In the genomic region with DNA sequence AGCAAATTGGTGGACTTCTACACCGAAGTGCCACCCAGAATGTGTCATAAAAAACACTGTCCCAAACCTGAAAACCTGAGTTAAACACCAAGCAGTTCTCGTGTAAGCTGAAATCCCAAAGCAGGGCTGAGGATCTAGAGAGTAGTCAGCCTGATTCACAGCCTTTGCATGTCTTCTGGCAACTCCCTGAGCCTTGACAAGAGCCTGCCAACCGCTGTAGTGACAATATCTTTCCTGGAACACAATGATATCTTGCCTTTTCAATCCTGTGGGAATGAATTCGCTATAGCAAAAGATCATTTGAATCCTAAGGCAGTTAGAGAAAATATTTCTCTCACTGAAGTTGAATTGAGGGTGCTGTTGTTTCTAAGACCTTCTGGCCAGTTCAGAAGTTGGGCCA, we compare ENCODE assay signal across 29 mouse cellular contexts.
DNase-seq lines count a peak whose midpoint lies in the region; ATAC-seq and TF ChIP-seq lines count a peak whose summit lies in the region.
"Had no signal": no experiment of that assay in that cellular context is flagged by ENCODE, and none has a peak within 500 bp of the region (broad histone marks: within the 10 kb centered on the region; RNA-seq: fewer than 3 reads in every experiment).

No protein-coding gene starts in this region.

- no peak overlapping the region for H3K9ac ChIP-seq in heart, embryonic 12.5 days
- H3K9ac ChIP-seq in heart, postnatal 0 days (replicated peaks; ENCODE audit: low read depth, low read length): no peak overlapping the region
- H3K9ac ChIP-seq in heart, embryonic 11.5 days (ENCODE audit: low read depth, low read length): no peak overlapping the region
- H3K9ac ChIP-seq in liver, embryonic 12.5 days: no peak overlapping the region
- H3K9ac ChIP-seq: embryonic facial prominence, embryonic 12.5 days; embryonic facial prominence, embryonic 15.5 days; forebrain, embryonic 12.5 days; forebrain, embryonic 15.5 days; hindbrain, embryonic 14.5 days had no signal

- H3K4me1 ChIP-seq in heart, embryonic 12.5 days (replicated peaks): peaks cover 32% of the 10 kb centered on the region
- 0 out of 2 replicates have a peak, but pooled peaks cover 8% of the 10 kb centered on the region for H3K4me1 ChIP-seq in heart, postnatal 0 days (ENCODE audit: control insufficient read depth, insufficient read depth)
- H3K4me1 ChIP-seq in heart, embryonic 11.5 days (ENCODE audit: control insufficient read depth, insufficient read depth, low read length): peaks cover 21% of the 10 kb centered on the region
- H3K4me1 ChIP-seq in liver, embryonic 12.5 days: no peaks in the 10 kb centered on the region

- peak; percentile 87 for DNase-seq in heart, adult 11 months
- DNase-seq in heart, postnatal 0 days (ENCODE audit: low spot score): peak; percentile 23
- DNase-seq in heart, postnatal 4 days: peak; percentile 17
- DNase-seq in spleen, postnatal 36 days (ENCODE audit: low spot score in 2 of 2): no peak
- DNase-seq: adrenal gland, postnatal 10 days; adrenal gland, postnatal 36 days; B cell, adult 2 months; cerebellum, adult 11 months; cerebellum, adult 2 months; cerebellum, adult 9-11 months; cerebellum, postnatal 25 days; gastrocnemius, adult 2 months; gastrocnemius, postnatal 14 days; kidney, adult 18-20 months had no signal

- H3K27me3 ChIP-seq in heart, embryonic 12.5 days (replicated peaks): no peaks in the 10 kb centered on the region
- no peaks in the 10 kb centered on the region for H3K27me3 ChIP-seq in heart, postnatal 0 days (ENCODE audit: control insufficient read depth, insufficient read depth, low read length)
- no peaks in the 10 kb centered on the region for H3K27me3 ChIP-seq in heart, embryonic 11.5 days (ENCODE audit: control insufficient read depth, insufficient read depth, low read length)
- H3K27me3 ChIP-seq in liver, embryonic 12.5 days (replicated peaks): no peaks in the 10 kb centered on the region
- H3K27me3 ChIP-seq: CH12.LX; embryonic facial prominence, embryonic 12.5 days; embryonic facial prominence, embryonic 15.5 days; forebrain, embryonic 12.5 days; forebrain, embryonic 15.5 days; Patski had no signal

- TF ChIP-seq CTCF in heart, postnatal 0 days (IDR thresholded peaks at IDR 0.05; ENCODE audit: low read depth): no peak

- no peak overlapping the region for H3K4me3 ChIP-seq in heart, embryonic 12.5 days
- no peak overlapping the region for H3K4me3 ChIP-seq in heart, postnatal 0 days (ENCODE audit: low read depth, low read length)
- no peak overlapping the region for H3K4me3 ChIP-seq in heart, embryonic 11.5 days (ENCODE audit: low read depth, low read length)
- H3K4me3 ChIP-seq in liver, embryonic 12.5 days: no peak overlapping the region
- H3K4me3 ChIP-seq: embryonic facial prominence, embryonic 12.5 days; embryonic facial prominence, embryonic 15.5 days; forebrain, embryonic 12.5 days; forebrain, embryonic 15.5 days; gastrocnemius, adult 2 months; heart, adult 2 months had no signal

- H3K9me3 ChIP-seq in heart, embryonic 12.5 days (replicated peaks): no peaks in the 10 kb centered on the region
- no peaks in the 10 kb centered on the region for H3K9me3 ChIP-seq in heart, postnatal 0 days (replicated peaks; ENCODE audit: control insufficient read depth, low read length)
- H3K9me3 ChIP-seq in heart, embryonic 11.5 days (replicated peaks; ENCODE audit: control insufficient read depth, low read length): no peaks in the 10 kb centered on the region
- H3K9me3 ChIP-seq in liver, embryonic 12.5 days (replicated peaks): no peaks in the 10 kb centered on the region
- H3K9me3 ChIP-seq: embryonic facial prominence, embryonic 12.5 days; embryonic facial prominence, embryonic 15.5 days; forebrain, embryonic 12.5 days; forebrain, embryonic 15.5 days had no signal

- H3K27ac ChIP-seq in heart, embryonic 12.5 days (ENCODE audit: poor library complexity, severe bottlenecking): no peak overlapping the region
- no peak overlapping the region for H3K27ac ChIP-seq in heart, postnatal 0 days (ENCODE audit: low read depth)
- no peak overlapping the region for H3K27ac ChIP-seq in heart, embryonic 11.5 days (ENCODE audit: low read depth, low read length)
- no peak overlapping the region for H3K27ac ChIP-seq in liver, embryonic 12.5 days
- H3K27ac ChIP-seq: embryonic facial prominence, embryonic 12.5 days; embryonic facial prominence, embryonic 15.5 days; forebrain, embryonic 12.5 days; forebrain, embryonic 15.5 days; gastrocnemius, adult 2 months; heart, adult 2 months; hindbrain, embryonic 14.5 days; hindbrain, postnatal 0 days had no signal

- no peak overlapping the region for H3K4me2 ChIP-seq in heart, embryonic 12.5 days
- H3K4me2 ChIP-seq in heart, postnatal 0 days (ENCODE audit: low read depth, low read length): no peak overlapping the region
- H3K4me2 ChIP-seq in heart, embryonic 11.5 days: no peak overlapping the region
- no peak overlapping the region for H3K4me2 ChIP-seq in liver, embryonic 12.5 days
- H3K4me2 ChIP-seq: embryonic facial prominence, embryonic 12.5 days; embryonic facial prominence, embryonic 15.5 days; forebrain, embryonic 12.5 days; forebrain, embryonic 15.5 days; hindbrain, embryonic 14.5 days had no signal

- no peaks in the 10 kb centered on the region for H3K36me3 ChIP-seq in heart, embryonic 12.5 days
- H3K36me3 ChIP-seq in heart, postnatal 0 days (replicated peaks; ENCODE audit: control insufficient read depth, insufficient read depth, low read length): no peaks in the 10 kb centered on the region
- H3K36me3 ChIP-seq in heart, embryonic 11.5 days (ENCODE audit: control insufficient read depth, insufficient read depth, low read length): no peaks in the 10 kb centered on the region
- no peaks in the 10 kb centered on the region for H3K36me3 ChIP-seq in liver, embryonic 12.5 days
- H3K36me3 ChIP-seq: embryonic facial prominence, embryonic 12.5 days; embryonic facial prominence, embryonic 15.5 days; forebrain, embryonic 12.5 days; forebrain, embryonic 15.5 days; G1E had no signal

- TF ChIP-seq EP300 in heart, postnatal 0 days (IDR thresholded peaks at IDR 0.05; ENCODE audit: low read depth): no peak

- WGBS in heart, embryonic 12.5 days: 65% methylated on average over 4 of the region's 4 CpGs
- 63% methylated on average over 4 of the region's 4 CpGs for WGBS in heart, postnatal 0 days
- 66% methylated on average over 4 of the region's 4 CpGs for WGBS in heart, embryonic 11.5 days (ENCODE audit: insufficient replicate concordance)
- WGBS in liver, embryonic 12.5 days (ENCODE audit: insufficient replicate concordance): 53% methylated on average over 4 of the region's 4 CpGs

- no peak for ATAC-seq in heart, embryonic 12.5 days (ENCODE audit: insufficient number of reproducible peaks, low FRiP score)
- no peak for ATAC-seq in heart, postnatal 0 days (ENCODE audit: insufficient read depth, low read depth)
- ATAC-seq in heart, embryonic 11.5 days (replicated peaks; ENCODE audit: insufficient number of reproducible peaks, low FRiP score, low TSS enrichment): no peak
- ATAC-seq in liver, embryonic 12.5 days: no peak
- ATAC-seq: forebrain, embryonic 15.5 days; hindbrain, postnatal 0 days; inflammation-experienced regulatory T-cells, adult 6 months; intestine, embryonic 16.5 days; Patski had no signal

Comparison
In these comparisons a context has a peak if more than half of its experiments do, and no peak if none do; other contexts are left out.
1. DNase-seq: peak in heart, adult 11 months (single experiment), heart, postnatal 0 days (single experiment) and heart, postnatal 4 days (single experiment); none in spleen, postnatal 36 days (0 of 2).